Mouse (Mus musculus): ENCODE results near the gene Tmem163. TPM values are rescaled to one million over a fixed set of nuclear protein-coding genes. Genes with fewer than 3 reads are reported as not detected.

Gene Tmem163
- polyA plus RNA-seq, 1 experiment, result not detected

- Histone ChIP-seq H3ac (ENCODE audit: control insufficient read depth, insufficient read length) (no peak overlapping the region), H3K36me3 (ENCODE audit: control insufficient read depth, insufficient read depth) (no peaks in the 10 kb centered on the region), H3K4me2 (ENCODE audit: low read depth) (no peak overlapping the region), H3K79me2 (ENCODE audit: control insufficient read depth, insufficient read depth) (no peaks in the 10 kb centered on the region), H3K4me3 (no peak overlapping the region), H3K27me3 (ENCODE audit: control insufficient read depth, insufficient read depth, insufficient read length) (no peaks in the 10 kb centered on the region)
- no peak for TF ChIP-seq TCF3 (IDR thresholded peaks at IDR 0.05; ENCODE audit: insufficient read length, low read depth)
- TF ChIP-seq SRF (IDR thresholded peaks at IDR 0.05; ENCODE audit: control insufficient read depth, insufficient read length, low read depth), result no peak
- no peak for TF ChIP-seq MAX (IDR thresholded peaks at IDR 0.05; ENCODE audit: low read depth)
- TF ChIP-seq TCF12 (IDR thresholded peaks at IDR 0.05; ENCODE audit: insufficient read depth, poor library complexity, severe bottlenecking), result no peak
- TF ChIP-seq MYOD1 (IDR thresholded peaks at IDR 0.05; ENCODE audit: control insufficient read depth in 1 of 3, insufficient read length in 2 of 3, low read depth in 2 of 3), result no peak
- no peak for TF ChIP-seq USF1 (IDR thresholded peaks at IDR 0.05; ENCODE audit: low read depth)
Observed at GRCm38 (mm10) chr1:127514479-127514878, 164.9 kb downstream of the Tmem163 start.

DNA sequence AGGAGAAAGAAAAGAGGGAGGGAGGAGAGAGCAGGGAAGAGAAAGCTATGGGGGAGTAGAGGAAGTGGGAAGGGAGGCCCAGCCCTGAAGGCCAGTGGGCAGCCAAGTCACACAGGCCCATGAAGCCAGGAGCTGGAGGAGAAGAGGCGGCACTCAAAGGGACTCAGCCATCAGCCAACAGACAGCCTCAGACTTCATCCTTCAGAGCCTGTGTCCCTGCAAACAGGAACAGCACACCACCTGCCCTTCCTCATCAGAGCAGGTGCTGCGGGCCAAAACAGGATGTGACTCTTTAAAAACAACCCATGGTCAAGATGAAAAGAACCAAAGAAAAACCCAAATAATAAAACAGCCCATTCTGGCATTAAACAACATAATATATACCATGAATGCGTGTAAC is 165.7 kb downstream of the Tmem163 start:
- peaks cover 4% of the 10 kb centered on the region for H3K27me3 ChIP-seq (ENCODE audit: control insufficient read depth, insufficient read depth, insufficient read length)
- H3K4me2 ChIP-seq (ENCODE audit: low read depth), result no peak overlapping the region
- H3ac ChIP-seq (ENCODE audit: control insufficient read depth, insufficient read length), result no peak overlapping the region
- TF ChIP-seq CEBPB (IDR thresholded peaks at IDR 0.05; ENCODE audit: insufficient read depth, poor library complexity, severe bottlenecking), result no peak
- H3K79me2 ChIP-seq (ENCODE audit: control insufficient read depth, insufficient read depth), result no peaks in the 10 kb centered on the region
- no peaks in the 10 kb centered on the region for H3K36me3 ChIP-seq (ENCODE audit: control insufficient read depth, insufficient read depth)
- H3K4me3 ChIP-seq, result no peak overlapping the region

DNA sequence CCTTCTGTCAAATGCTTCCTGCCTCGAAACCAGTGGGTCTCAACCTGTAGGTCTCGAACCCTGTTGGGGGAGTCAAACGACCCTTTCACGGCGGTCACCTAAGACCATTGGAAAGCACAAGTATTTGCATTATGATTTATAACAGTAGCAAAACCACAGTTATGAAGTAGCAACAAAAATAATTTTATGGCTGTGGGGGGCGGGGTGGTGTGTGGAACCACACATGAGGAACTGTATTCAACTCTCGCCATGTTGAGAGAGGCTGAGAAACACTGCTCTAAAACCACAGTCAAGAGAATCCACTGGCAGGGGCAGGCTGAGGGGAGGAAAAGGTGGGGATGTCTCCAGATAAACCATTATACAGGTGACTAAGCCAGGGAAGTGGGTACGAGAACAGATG is 166.2 kb downstream of the Tmem163 start:
- no peak overlapping the region for H3ac ChIP-seq (ENCODE audit: control insufficient read depth, insufficient read length)

DNA sequence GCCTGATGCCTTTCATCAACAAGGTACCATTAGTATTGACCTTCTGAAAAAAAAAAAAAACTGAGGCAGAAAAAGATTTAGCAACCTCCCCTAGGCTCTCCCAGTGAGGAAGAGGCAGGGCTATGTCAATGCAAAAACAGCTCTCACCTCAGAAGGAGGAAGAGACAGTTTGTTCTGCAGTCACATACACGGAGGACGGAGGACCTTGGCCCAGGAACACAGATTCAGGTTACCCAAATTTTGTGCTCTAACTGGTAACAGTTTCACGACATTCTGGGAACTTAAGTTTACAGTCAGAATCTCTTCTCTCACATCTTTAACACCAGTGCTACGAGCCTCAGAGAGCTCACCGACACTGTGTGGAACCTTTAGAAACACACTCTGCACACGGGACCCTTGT is 166.6 kb downstream of the Tmem163 start:
- Histone ChIP-seq H3K27me3 (ENCODE audit: control insufficient read depth, insufficient read depth, insufficient read length) (peaks cover 4% of the 10 kb centered on the region), H3K4me3 (no peak overlapping the region), H3K36me3 (ENCODE audit: control insufficient read depth, insufficient read depth) (no peaks in the 10 kb centered on the region), H3ac (ENCODE audit: control insufficient read depth, insufficient read length) (no peak overlapping the region), H3K79me2 (ENCODE audit: control insufficient read depth, insufficient read depth) (no peaks in the 10 kb centered on the region), H3K4me2 (ENCODE audit: low read depth) (no peak overlapping the region)
- TF ChIP-seq MYOG (IDR thresholded peaks at IDR 0.05; ENCODE audit: control insufficient read depth in 1 of 3, insufficient read depth in 1 of 3, insufficient read length in 2 of 3, low read depth in 2 of 3), result no peak
- no peak for TF ChIP-seq CEBPB (IDR thresholded peaks at IDR 0.05; ENCODE audit: insufficient read depth, poor library complexity, severe bottlenecking)
- TF ChIP-seq USF1 (IDR thresholded peaks at IDR 0.05; ENCODE audit: low read depth), result no peak
- TF ChIP-seq REST (IDR thresholded peaks at IDR 0.05; ENCODE audit: insufficient read depth, insufficient read length), result no peak
- no peak for TF ChIP-seq SRF (IDR thresholded peaks at IDR 0.05; ENCODE audit: control insufficient read depth, insufficient read length, low read depth)
- TF ChIP-seq TCF12 (IDR thresholded peaks at IDR 0.05; ENCODE audit: insufficient read depth, poor library complexity, severe bottlenecking), result no peak
- no peak for TF ChIP-seq POLR2A (IDR thresholded peaks at IDR 0.05; ENCODE audit: insufficient read length, low read depth)
- no peak for TF ChIP-seq E2F4 (IDR thresholded peaks at IDR 0.05; ENCODE audit: insufficient read depth)
- TF ChIP-seq MAX (IDR thresholded peaks at IDR 0.05; ENCODE audit: low read depth), result no peak
- no peak for TF ChIP-seq MYOD1 (IDR thresholded peaks at IDR 0.05; ENCODE audit: control insufficient read depth in 1 of 3, insufficient read length in 2 of 3, low read depth in 2 of 3)
- TF ChIP-seq POLR2AphosphoS2 (IDR thresholded peaks at IDR 0.05; ENCODE audit: insufficient read length, low read depth), result no peak
- no peak for TF ChIP-seq TCF3 (IDR thresholded peaks at IDR 0.05; ENCODE audit: insufficient read length, low read depth)

More for the DNA sequence above, 166.2 kb downstream of the Tmem163 start:
- Histone ChIP-seq H3K4me3 (no peak overlapping the region), H3K27me3 (ENCODE audit: control insufficient read depth, insufficient read depth, insufficient read length) (peaks cover 4% of the 10 kb centered on the region), H3K79me2 (ENCODE audit: control insufficient read depth, insufficient read depth) (no peaks in the 10 kb centered on the region), H3K36me3 (ENCODE audit: control insufficient read depth, insufficient read depth) (no peaks in the 10 kb centered on the region), H3K4me2 (ENCODE audit: low read depth) (no peak overlapping the region)
- TF ChIP-seq USF1 (IDR thresholded peaks at IDR 0.05; ENCODE audit: low read depth), result no peak
- no peak for TF ChIP-seq MYOD1 (IDR thresholded peaks at IDR 0.05; ENCODE audit: control insufficient read depth in 1 of 3, insufficient read length in 2 of 3, low read depth in 2 of 3)
- TF ChIP-seq CEBPB (IDR thresholded peaks at IDR 0.05; ENCODE audit: insufficient read depth, poor library complexity, severe bottlenecking), result no peak
- TF ChIP-seq TCF3 (IDR thresholded peaks at IDR 0.05; ENCODE audit: insufficient read length, low read depth), result no peak
- TF ChIP-seq POLR2A (IDR thresholded peaks at IDR 0.05; ENCODE audit: insufficient read length, low read depth), result no peak
- TF ChIP-seq POLR2AphosphoS2 (IDR thresholded peaks at IDR 0.05; ENCODE audit: insufficient read length, low read depth), result no peak
- no peak for TF ChIP-seq MYOG (IDR thresholded peaks at IDR 0.05; ENCODE audit: control insufficient read depth in 1 of 3, insufficient read depth in 1 of 3, insufficient read length in 2 of 3, low read depth in 2 of 3)
- TF ChIP-seq E2F4 (IDR thresholded peaks at IDR 0.05; ENCODE audit: insufficient read depth), result no peak

DNA sequence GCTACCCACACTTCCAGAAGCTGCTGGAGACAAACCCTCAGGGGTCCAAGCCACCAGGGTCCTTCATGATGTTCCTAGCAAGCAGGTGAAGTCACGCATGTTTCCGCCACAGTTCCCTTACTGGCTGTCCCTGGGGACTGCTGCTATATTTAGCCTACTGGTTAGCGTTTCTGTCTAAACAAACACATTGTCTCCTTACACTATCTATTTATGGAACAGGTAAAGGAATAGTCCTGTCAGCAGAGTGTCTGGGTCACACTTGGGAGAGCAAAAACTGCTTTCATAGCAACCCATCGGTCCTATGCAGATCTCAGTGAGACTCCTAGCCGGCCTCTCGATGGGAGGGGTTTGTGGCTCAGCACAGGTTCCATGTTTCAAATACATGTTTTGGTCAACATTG is 168.0 kb downstream of the Tmem163 start:
- Histone ChIP-seq H3K79me2 (ENCODE audit: control insufficient read depth, insufficient read depth) (no peaks in the 10 kb centered on the region), H3K27me3 (ENCODE audit: control insufficient read depth, insufficient read depth, insufficient read length) (peaks cover 13% of the 10 kb centered on the region), H3K4me3 (no peak overlapping the region), H3K4me2 (ENCODE audit: low read depth) (no peak overlapping the region), H3ac (ENCODE audit: control insufficient read depth, insufficient read length) (no peak overlapping the region), H3K36me3 (ENCODE audit: control insufficient read depth, insufficient read depth) (no peaks in the 10 kb centered on the region)
- no peak for TF ChIP-seq SRF (IDR thresholded peaks at IDR 0.05; ENCODE audit: control insufficient read depth, insufficient read length, low read depth)
- TF ChIP-seq TCF3 (IDR thresholded peaks at IDR 0.05; ENCODE audit: insufficient read length, low read depth), result no peak
- TF ChIP-seq POLR2AphosphoS2 (IDR thresholded peaks at IDR 0.05; ENCODE audit: insufficient read length, low read depth), result no peak

DNA sequence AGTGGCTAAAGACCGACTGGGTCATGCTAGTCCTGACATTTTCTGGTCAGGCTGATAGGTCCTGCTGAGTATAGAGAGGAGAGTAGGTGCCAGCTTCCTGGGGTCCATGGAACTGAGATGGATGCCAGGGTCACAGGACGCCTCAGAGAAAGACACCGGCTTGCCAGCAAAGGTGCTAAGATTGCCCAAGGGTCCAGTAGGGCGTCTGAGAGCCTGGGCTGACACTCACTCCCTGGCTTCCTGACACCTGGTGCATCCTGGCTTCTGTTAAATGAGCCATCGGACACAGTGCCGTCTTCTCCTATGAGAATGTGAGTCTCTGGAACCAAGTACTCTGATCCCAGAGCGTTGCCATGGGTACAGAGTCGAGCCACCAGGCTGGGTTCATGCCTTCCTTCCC is 170.4 kb downstream of the Tmem163 start:
- no peak overlapping the region for H3K4me3 ChIP-seq
- no peaks in the 10 kb centered on the region for H3K79me2 ChIP-seq (ENCODE audit: control insufficient read depth, insufficient read depth)
- H3ac ChIP-seq (ENCODE audit: control insufficient read depth, insufficient read length), result no peak overlapping the region
- H3K27me3 ChIP-seq (ENCODE audit: control insufficient read depth, insufficient read depth, insufficient read length), result peaks cover 13% of the 10 kb centered on the region
- H3K36me3 ChIP-seq (ENCODE audit: control insufficient read depth, insufficient read depth), result no peaks in the 10 kb centered on the region
- no peak overlapping the region for H3K4me2 ChIP-seq (ENCODE audit: low read depth)
- no peak for TF ChIP-seq POLR2AphosphoS2 (IDR thresholded peaks at IDR 0.05; ENCODE audit: insufficient read length, low read depth)
